Mouse (Mus musculus) c-Kit-negative CD71-positive TER-119-positive erythroid progenitor cells, embryonic 14.5 days (primary cell): ENCODE data around the gene Bcl11a.

ENCODE experiments used
- DNase-seq: peaks from one replicate; pipeline ENCODE4 v3.0.0-alpha.2; 2013; ENCODE audit warnings: low read depth, low spot score

Gene Bcl11a

DNA sequence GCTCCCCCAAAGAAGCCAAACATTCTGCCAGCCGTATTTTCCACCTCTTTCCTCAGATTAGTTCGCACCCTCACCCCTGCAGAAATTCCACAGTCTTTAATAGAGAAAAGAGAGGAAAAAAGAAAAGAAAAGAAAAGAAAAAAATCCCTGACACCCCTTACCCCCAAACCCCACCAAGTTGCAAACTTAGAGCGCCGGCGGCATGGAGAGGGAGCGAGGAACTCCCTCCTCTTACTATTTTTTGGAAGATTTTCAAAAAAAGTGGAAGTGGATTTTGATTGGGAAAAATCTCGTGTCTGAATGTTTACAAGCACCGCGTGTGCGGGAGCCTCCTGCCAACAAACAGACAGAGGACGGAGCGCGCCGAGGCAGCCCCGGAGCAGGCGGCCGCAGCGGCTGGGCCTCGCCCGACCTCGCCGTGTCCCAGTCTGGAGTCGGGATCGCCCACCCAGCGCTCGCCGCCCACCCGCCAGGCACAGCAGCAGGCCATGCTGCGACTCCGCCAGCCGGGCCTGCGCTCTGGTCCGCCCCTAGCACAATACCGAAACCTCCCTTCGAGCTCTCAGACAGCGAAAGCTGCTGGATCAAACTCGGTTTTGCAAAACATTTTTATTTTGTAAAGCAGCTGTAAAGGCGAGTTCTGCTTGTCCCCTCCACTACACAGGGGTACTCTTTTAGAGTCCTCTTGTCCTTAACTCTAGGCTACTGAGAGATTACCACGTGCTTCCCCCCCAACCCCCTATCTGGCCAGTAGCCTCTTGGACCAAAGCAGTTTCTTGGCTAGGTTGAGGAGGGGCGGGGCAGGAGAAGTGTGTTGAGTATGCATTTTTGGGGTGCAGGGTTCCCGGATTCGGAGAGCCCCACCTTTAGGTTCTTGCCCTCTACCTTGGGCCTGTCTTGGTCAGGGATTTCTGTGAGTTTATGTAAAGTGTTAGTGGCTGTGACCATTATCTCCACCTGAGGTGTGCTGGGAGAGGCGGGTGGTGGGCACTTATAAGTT lies 1.8 kb downstream of the Bcl11a start:
- DNase-seq: no peak

DNA sequence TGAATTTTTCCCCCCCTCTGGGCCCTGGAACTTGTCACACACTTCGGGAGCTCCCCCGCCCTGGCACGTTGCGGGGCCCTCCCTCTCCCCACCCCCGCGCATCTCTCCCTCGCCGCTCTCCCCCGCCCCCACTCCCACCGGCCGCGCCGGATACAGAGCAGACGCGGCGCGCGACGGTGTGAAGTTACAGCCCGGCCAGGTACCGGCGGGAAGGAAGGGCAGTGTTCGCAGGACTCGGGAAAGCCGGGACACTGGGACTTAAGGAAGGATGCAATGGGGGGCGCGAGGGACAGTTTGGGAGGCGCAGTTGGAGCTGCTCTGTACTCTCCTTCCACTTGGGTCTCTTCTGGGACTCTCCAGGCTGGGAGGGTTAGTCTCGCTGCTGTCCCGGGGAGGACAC lies 2.7 kb downstream of the Bcl11a start:
- no peak for DNase-seq

DNA sequence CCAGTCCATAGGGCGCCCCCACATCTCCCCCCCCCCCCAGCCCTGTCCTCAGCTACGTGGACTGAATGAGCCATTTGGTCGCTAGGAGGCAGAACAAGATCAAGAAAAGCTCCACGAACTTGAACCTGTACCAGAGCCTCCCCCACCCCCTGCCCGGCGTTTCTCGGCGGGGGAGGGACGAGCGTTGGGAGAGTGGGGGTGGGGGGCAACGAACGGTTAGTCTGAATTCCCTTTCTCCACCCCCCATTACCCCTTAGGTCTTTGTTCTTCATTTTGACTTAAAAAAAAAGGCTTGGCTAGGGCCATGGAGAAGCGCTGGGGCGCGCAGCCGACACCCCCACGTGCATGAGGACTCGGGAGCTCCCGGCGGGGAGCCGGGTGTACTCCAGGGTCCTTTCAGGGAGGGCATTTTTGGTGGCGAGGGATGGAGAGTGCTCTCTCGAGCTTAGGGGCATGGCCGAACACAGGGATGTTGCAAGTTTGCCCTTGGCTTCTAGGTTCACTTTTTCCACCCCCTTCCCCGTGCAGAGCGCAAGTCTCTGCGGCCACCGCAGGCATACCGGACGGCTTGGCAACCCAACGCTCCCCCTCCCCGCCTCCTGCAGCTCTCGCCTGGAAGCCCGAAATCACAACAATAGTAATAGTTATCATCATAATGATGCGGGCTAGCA lies 3.3 kb downstream of the Bcl11a start:
- no peak for DNase-seq

DNA sequence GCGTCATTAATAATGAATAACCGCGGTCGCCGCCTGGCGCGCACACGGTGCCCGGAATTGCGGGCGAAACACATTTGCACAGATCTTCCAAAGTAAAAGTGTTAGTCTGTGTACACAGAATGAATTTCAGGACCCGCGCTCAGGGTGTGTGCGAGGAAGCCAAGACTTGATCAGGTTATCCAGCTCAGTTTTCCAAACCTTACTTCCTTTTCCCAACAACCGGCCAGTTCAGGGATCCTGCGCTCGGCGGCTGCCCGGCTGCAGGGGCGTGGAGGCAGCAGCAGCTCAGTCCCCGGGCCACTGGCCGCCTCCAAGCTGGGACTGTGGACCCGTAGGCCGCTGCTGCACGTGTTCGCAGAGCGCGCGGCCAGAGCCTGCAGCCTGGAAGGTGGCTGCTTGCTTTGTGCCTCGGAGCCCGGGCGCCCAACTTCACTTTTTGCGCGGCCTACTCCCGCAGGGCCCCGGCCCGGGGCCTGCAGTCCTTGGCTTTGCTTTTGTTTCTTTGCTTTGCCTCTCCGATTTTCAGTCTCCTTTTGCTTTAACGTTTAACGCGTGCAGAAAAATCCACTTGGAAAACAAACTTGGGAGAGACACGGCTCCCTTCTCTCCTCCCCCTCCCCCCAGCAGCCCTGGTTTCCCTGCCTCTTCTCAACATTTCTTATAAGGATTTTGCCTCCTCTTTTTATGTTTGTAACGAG lies 4.0 kb downstream of the Bcl11a start:
- DNase-seq: no peak

DNA sequence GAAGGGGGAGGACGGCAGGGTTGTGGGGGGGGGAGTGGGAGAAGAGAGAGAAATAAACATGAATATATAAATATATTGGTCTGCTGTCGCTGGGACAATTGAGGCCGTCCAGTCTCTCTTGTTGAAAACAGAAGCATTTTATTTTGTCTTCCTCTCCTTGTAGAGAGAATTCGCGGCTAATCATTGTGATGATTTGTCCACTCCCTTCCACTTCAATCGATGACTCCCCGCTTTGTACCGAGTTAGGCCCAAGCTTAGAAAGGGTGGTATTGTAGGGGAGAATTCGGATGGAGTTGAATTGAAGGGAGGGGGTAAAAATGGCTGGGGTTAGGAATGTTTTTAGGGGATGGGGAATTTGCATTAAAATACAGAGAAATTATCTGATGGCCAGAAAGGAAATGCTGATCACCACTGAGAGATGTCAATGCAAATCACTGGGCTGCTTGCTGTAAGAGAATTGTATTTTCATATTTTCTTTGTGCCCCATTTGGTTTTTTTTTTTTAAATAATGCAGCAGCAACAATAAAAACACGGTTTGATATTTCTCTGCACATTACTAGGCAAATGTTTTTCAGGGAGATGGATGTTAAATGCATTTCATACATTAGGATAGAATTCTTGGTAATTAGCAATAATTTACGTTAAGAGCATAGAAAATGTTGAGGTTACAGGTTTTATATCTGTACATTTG lies 4.7 kb downstream of the Bcl11a start:
- DNase-seq: no peak

DNA sequence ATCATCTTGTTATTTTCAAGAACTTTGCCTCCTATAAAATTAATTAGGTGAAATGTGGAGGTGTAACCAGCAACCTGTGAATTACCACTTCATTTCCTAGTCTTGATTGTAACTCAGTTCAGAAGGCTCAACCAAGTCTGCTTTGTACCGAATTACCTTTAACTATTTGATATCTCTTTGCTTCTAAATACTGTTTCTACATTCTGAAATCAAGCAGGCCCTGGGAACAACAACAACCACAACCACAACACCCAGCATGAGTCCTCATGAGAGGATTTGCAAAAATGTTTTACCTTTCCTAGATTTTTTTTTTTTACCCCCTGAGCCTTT lies 5.2 kb downstream of the Bcl11a start:
- DNase-seq: no peak

DNA sequence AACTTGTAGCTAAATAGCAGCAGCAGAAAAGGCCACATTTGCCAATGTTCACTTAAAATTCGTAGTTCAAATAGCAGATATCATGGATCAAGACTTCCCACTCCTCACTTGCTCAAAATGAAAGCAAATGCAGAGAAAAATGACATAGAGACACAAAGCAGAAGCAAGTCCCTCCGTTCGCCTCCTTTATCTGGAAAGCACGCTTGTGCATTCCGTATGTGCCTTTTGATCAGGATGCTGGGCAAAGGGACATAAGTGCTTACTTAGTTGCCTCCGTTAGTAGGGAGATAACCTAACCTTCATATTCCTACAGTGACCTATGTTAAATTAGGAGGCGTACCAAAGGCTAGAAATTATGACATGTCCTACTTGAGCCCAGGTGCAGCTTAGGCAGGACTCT lies 5.6 kb downstream of the Bcl11a start:
- DNase-seq: no peak

DNA sequence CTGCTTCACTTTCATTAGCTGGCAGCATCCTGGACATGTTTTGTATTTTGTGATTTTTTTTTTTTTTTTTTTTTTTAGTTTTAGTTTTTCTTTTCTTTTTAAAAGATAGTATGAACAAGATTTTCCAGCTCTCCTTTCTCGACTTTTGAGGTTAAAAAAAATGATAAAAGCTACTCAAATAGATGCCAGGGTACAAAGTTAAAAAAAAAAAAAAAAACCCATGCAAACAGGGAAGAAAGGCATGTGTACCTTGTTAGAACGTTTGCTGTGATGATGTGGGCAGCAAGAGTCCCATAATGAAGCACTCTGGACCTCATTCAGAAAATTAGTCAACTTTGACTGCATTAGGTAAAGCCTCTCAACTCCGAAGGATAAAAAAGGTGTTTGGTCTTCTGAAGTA lies 6.2 kb downstream of the Bcl11a start:
- no peak for DNase-seq

DNA sequence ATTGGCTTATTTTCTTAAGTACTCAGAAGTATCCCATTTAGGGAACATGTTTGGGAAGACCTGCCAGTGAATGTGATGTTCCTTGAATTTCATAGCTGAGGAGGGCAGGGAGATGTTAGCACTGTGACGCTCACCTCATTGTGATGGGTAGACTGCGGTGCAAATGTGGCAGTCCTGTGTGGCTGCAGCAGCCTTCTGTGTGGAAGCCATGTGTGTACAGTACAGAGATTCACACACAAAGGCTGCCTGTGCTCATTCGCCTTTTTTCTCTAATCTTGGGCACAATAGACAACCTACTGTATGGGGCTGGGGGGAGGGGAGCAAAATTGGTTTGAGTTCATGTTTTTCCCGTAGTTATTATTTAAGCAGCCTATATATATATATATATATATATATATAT lies 6.7 kb downstream of the Bcl11a start:
- DNase-seq: no peak

DNA sequence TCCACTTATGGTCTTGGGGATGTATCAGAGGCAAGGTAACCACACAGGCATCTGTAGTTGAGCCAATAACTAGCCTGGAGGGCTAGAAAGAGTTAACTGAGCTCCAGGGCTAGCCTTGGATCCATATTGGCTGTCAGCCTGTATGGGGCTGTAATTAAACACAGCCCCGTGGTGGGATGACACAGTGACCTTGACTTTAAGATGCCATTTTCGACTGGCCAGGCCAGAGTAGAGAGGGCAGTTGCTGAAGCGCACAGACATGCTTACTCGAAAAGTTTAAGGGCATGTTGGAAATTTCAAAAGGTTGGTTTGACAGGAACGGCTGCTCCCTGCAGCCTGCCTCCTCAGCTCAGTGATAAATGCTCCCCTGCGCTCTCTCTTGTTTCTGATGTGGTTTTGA lies 8.1 kb downstream of the Bcl11a start:
- DNase-seq: no peak

DNA sequence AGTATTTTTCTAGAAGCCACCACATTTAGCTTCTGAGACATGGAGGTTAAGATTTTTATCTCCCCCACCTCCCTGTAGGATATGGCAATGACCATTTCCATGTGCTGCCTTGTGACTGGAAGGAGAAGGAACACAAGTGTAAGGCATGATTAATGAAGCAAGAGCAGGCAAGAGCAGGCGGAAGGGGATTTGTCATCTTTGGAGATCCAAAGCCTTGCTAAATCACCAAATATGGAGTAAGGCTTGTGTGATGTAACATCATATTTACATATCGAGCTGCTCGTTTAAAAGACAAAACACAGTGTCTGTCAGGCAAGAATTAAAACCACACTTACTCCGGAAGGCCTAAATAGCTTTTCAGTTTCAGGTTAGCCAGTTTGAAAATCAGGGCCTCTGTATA lies 9.2 kb downstream of the Bcl11a start:
- no peak for DNase-seq

DNA sequence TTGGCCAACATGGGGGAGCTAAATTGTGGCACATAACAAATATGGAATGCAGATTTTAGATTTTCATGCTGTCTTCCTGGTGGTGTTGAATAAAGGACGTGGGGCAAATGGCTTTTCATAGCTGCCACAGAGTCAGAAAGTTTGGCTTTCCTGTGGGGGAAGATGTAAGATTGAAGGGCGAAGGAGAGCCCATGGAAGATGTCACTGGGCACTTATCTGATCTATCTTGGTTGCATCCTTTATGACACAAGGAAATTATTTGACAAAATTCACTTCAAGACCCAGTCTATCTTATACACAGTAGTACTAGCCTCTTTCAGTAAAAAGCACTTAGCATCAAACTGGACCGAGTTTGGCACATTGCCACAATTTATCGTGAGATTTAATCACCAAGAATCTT lies 12.6 kb downstream of the Bcl11a start:
- DNase-seq: no peak

DNA sequence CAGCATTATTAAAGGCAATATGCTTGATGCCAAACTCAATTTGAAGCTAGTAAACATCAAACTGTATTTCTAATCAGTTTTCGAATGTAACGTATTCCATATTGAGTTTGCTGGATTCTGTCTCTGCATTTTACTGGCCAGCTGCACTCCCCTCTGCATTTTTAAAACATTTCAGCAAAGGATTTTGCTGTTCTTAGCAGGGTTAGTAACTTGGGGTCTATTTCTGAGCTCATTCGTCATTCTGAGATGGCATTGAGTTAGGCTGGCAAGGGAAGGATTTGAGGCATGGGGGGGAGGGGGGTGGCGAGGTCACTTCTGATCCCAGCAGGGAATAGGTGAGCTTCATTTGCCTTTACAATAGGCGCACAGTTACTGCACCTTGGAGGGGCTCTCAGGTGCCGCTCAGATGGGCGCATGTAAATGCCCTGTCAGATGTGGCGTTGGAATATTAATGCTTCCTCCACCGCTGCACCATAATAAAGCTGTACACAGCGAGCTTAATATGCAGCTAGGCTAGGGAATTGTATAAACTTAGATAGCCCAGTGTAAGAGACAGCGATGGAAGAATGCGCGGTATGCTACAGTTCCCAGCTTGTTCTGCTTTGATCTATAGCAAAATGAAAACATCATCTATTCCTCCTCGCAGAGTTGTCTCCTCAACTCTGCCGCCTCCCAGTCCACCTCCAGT lies 13.7 kb downstream of the Bcl11a start:
- DNase-seq: no peak

DNA sequence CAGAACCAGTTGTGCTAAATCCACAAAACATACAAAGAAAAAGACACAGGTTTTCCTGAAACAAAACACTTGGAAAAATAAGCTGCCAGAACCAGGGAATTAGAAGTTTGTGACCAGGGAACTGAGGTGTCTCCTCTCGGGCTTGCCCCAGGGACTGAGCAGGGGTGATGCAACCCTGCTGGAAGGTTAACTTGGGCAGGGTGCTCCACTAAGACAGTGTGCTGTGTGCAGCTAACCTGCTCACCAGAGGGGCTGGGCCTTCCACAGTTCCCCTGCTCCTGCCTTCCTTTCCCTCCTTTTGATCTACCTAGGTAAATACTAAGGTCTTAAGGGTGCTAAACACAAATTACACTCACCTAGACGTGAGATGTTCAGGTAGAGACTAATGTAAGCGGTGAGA lies 14.8 kb downstream of the Bcl11a start:
- DNase-seq: no peak

DNA sequence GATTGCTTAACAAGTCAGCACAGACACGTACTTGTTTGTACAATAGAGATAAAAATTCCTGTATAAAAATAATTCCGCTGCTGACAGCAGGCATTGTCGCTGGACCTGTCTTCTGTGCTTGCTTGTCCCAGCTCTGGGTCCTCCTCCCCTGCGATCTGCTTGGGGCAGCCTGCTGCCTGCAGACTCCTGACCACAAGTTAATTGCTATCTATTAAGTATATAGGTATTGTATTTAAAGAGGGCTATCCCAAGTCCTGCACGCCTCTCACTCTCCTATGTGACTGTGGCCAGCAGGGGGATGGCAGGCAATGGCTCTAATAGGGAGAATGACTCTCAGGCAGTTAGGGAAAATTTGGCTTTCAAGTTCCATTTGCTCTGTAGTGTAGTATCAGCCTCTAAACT lies 16.2 kb downstream of the Bcl11a start:
- no peak for DNase-seq

DNA sequence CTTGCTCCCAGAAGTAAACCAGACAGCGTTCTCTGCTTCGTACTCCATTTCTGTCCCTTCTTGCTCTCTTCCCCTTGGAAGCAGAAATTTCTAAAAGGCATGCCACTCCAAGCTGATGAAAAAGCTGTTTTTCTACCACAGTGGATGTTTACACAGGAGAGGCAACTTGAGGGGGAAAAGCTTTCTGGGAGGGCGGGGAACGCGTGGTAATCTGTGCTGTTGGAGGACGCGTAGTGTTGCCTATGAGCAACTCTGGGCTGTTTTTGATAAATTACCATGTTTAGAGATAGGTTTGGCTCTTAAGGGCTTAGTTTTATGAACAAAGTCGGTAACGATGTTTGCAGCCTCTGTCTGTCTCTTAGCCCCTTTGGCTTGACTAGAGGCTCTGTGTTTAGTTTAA lies 17.4 kb downstream of the Bcl11a start:
- no peak for DNase-seq

DNA sequence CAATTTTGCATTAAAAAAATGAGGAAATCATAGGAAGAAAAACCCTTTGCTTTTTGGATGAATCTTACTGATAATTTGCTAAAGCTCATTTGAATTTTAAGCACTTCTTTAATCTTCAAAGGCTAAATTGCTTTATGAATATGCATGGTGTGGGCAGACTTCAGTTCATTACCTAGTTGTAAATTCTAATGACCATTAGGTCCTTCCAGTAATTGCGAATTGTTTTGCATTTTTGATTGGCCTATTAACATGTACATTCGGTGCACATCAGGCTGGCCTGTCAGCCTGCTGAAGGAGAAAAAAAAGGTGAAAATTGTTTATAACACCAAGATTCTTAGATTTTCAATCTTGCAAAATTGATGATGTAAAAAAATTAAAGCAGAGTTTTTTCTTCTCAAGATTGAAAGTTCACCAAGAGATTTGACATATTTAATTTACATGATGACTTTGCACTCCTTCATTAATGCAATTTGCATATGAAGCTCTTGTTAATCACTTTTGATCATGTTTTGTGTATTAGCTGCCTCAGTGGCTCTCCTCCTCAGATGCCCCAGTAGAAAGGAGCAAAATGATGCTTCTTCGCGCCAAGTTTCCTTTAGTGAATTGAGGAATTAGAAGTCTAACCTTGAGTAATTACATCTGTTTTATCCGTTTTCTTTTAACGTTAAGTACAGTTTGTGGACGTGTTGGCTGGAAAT lies 17.9 kb downstream of the Bcl11a start:
- DNase-seq: no peak

DNA sequence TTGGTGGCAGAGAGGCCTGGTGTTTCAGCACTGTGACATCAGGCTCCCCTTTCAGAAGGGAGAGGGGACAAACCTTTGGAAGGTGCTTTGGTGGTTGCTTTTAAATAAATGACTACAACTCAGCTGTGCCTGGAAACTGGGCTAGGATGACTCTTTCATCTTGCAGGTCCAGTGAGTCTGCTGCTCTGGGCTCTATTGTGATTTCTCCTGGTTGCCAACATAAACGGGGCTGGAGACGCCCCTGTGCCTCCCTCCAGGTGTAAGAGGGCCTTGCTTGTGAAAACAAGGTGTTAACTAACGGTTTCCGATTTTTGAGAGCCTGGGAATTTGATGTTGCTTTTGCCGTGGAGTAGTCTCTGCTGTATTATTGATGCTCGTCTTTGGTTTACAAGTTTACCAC lies 18.6 kb downstream of the Bcl11a start:
- no peak for DNase-seq

DNA sequence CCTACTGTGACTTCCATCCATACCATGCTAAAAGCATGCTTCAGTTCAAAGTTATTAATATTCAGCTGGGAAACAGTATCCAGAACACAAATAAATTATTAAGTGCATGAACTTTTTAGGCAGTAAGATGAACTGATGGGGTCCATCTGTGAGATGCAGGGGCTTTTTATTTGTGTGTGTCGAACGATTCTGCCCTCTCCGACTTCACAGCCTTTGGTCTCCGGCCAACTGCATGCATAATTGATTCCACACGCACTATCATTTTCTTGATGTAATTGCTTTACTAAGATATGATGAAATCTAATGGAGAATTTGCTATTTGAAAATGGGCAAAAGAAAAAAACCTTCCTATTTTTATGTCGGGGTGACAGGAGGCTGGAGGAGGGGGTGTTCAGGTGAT lies 19.2 kb downstream of the Bcl11a start:
- no peak for DNase-seq

DNA sequence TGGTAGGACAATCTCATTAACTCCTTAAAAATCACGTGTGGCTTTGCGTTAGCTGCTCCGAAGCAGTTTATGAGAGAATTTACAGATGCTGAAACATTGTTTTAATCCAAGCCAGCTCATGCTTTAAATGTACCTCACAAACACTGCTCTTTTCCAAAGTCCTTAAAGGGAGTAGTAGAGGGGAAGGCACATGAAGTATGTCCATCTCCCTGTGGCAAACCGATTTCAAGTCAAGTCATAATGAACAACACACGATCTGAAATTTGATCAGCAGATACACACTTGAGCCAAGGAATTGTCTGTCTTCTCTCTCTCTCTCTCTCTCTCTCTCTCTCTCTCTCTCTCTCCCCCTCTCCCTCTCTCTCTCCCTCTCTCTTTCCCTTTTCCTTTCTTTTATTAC lies 20.2 kb downstream of the Bcl11a start:
- no peak for DNase-seq

DNA sequence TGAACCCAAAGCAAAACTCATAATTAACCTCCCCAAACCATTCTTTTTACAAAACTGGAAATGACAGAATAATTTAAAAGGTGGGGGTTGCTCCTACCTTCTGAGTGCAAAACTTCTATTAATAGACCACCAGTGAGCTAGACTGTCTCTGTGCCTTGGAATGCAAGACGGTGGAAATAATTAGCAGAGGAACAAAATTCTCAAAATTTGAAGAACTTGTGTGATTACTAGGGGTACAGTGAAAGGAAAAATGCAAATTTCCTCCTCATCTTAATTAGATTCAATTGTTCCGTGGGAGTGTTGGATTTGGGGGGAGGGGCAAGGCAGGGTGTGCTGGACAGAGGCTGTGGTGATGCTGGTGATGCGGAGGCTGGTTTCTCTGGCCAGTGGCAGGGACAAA lies 20.8 kb downstream of the Bcl11a start:
- DNase-seq: no peak
